ENCODE assay signal across 9 mouse cellular contexts in the genomic region with DNA sequence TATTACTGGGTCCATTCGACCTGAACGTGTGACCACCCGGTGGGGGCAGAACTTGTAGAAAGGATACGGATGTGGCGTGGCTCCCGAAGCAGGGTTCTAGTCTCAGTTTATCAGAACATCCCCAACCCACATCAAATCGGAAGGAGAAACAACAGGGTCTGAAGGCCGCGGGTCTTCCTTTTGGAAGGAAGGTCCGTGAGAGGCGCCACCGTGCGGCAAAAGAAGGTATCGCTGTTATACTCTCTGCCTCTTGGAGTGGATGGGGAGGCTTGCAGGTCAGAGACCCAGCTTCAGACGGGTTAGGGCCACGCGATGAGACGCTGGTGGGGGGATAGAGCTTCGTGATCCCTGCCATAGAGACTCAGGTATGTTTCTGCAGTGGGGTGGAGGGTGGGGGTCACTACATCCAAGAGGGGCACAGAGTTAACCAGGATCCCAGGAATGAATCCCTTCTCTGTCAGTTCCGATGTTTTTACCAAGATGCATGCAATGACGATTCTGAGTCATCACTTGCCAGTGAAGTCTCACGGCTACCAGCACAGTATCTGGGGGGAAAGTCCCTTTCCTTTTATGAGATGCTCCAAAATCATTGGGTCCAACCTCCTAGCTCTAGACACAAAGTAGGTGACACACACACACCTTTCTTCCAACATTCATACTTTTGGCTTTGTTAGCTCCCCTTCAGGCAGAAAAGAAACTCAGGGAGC. TPM values are rescaled to one million over a fixed set of nuclear protein-coding genes. Genes with fewer than 3 reads are reported as not detected.
A peak's percentile ranks its signal among the peaks of the same experiment; 100 is the strongest.
DNase-seq lines count a peak whose midpoint lies in the region; ATAC-seq and TF ChIP-seq lines count a peak whose summit lies in the region.
"Had no signal": no experiment of that assay in that cellular context is flagged by ENCODE, and none has a peak within 500 bp of the region (broad histone marks: within the 10 kb centered on the region; RNA-seq: fewer than 3 reads in every experiment).

No protein-coding gene starts in this region.

- H3K4me3 ChIP-seq in heart, adult 2 months = no peak overlapping the region
- no peak overlapping the region for H3K4me3 ChIP-seq in heart, embryonic 11.5 days (ENCODE audit: low read depth, low read length)
- H3K4me3 ChIP-seq in cortical plate, adult 2 months (ENCODE audit: insufficient read depth, low read length) = no peak overlapping the region
- no peak overlapping the region for H3K4me3 ChIP-seq in stomach, postnatal 0 days (ENCODE audit: low read depth, low read length)
- H3K4me3 ChIP-seq: neural tube, embryonic 12.5 days had no signal

- no peaks in the 10 kb centered on the region for H3K36me3 ChIP-seq in heart, adult 2 months (ENCODE audit: control insufficient read depth, insufficient read depth, low read length)
- no peaks in the 10 kb centered on the region for H3K36me3 ChIP-seq in heart, embryonic 11.5 days (ENCODE audit: control insufficient read depth, insufficient read depth, low read length)
- H3K36me3 ChIP-seq in stomach, postnatal 0 days (ENCODE audit: control insufficient read depth, insufficient read depth, low read length) = no peaks in the 10 kb centered on the region
- H3K36me3 ChIP-seq: neural tube, embryonic 12.5 days had no signal

- H3K79me2 ChIP-seq in heart, adult 2 months (replicated peaks; ENCODE audit: control insufficient read depth, insufficient read depth, low read length) = no peaks in the 10 kb centered on the region

- no peak overlapping the region for H3K9ac ChIP-seq in heart, adult 2 months (ENCODE audit: low read depth, low read length)
- H3K9ac ChIP-seq in heart, embryonic 11.5 days (ENCODE audit: low read depth, low read length) = no peak overlapping the region
- no peak overlapping the region for H3K9ac ChIP-seq in stomach, postnatal 0 days (ENCODE audit: low read length)
- H3K9ac ChIP-seq: neural tube, embryonic 12.5 days had no signal

- peak; percentile 44 to 77 for DNase-seq in heart, adult 2 months
- peak; percentile 87 for DNase-seq in R1 (ENCODE audit: low read depth, low spot score)
- peak; percentile 67 to 85 for DNase-seq in heart, postnatal 14 days
- DNase-seq in left cerebral cortex, postnatal 10 days (ENCODE audit: extremely low spot score in 1 of 2, low spot score in 2 of 2) = peak; percentile 43 to 80
- DNase-seq in mesoderm, embryonic 11.5 days (ENCODE audit: low read depth, low spot score) = peak; percentile 75
- peak; percentile 70 for DNase-seq in stomach, postnatal 0 days (ENCODE audit: low spot score)

- 27% methylated on average over 22 of the region's 22 CpGs for WGBS in heart, adult 2 months
- WGBS in heart, embryonic 11.5 days (ENCODE audit: insufficient replicate concordance) = 23% methylated on average over 22 of the region's 22 CpGs
- WGBS in stomach, postnatal 0 days = 25% methylated on average over 22 of the region's 22 CpGs

- ATAC-seq in heart, embryonic 11.5 days (replicated peaks; ENCODE audit: insufficient number of reproducible peaks, low FRiP score, low TSS enrichment) = no peak
- ATAC-seq in stomach, postnatal 0 days (ENCODE audit: low FRiP score, low TSS enrichment) = no peak

- no peak for TF ChIP-seq EP300 in heart, adult 2 months (IDR thresholded peaks at IDR 0.05; ENCODE audit: insufficient read depth, low read depth, low read length)
- TF ChIP-seq EP300 in stomach, postnatal 0 days (optimal IDR thresholded peaks at IDR 0.05) = no peak

- peak; percentile 80 for TF ChIP-seq CTCF in heart, adult 2 months (IDR thresholded peaks at IDR 0.05)
- TF ChIP-seq CTCF in cortical plate, adult 2 months (IDR thresholded peaks at IDR 0.05; ENCODE audit: extremely low read depth, insufficient read depth, low read length) = peak; percentile 58
- TF ChIP-seq CTCF in stomach, postnatal 0 days (IDR thresholded peaks at IDR 0.05; ENCODE audit: low read depth) = peak; percentile 85

- H3K27ac ChIP-seq in heart, adult 2 months = no peak overlapping the region
- H3K27ac ChIP-seq in heart, embryonic 11.5 days (ENCODE audit: low read depth, low read length) = no peak overlapping the region
- no peak overlapping the region for H3K27ac ChIP-seq in cortical plate, adult 2 months (ENCODE audit: insufficient read depth, low read length)
- H3K27ac ChIP-seq in stomach, postnatal 0 days (replicated peaks) = no peak overlapping the region

- no peaks in the 10 kb centered on the region; the same call in 1 of the 2 replicates for H3K4me1 ChIP-seq in heart, adult 2 months (ENCODE audit: control insufficient read depth, insufficient read depth, low read length)
- H3K4me1 ChIP-seq in heart, embryonic 11.5 days (ENCODE audit: control insufficient read depth, insufficient read depth, low read length) = peaks cover 1% of the 10 kb centered on the region; the same call in 1 of the 2 replicates
- H3K4me1 ChIP-seq in cortical plate, adult 2 months (ENCODE audit: control insufficient read depth, insufficient read depth, low read length) = no peaks in the 10 kb centered on the region
- no peaks in the 10 kb centered on the region for H3K4me1 ChIP-seq in stomach, postnatal 0 days (replicated peaks; ENCODE audit: control insufficient read depth, insufficient read depth)

- no peaks in the 10 kb centered on the region for H3K27me3 ChIP-seq in heart, adult 2 months (ENCODE audit: control insufficient read depth, insufficient read depth, low read length)
- 0 out of 2 replicates have a peak, but pooled peaks cover 4% of the 10 kb centered on the region for H3K27me3 ChIP-seq in heart, embryonic 11.5 days (ENCODE audit: control insufficient read depth, insufficient read depth, low read length)
- H3K27me3 ChIP-seq in stomach, postnatal 0 days (ENCODE audit: control insufficient read depth, insufficient read depth, low read length) = no peaks in the 10 kb centered on the region
- H3K27me3 ChIP-seq: neural tube, embryonic 12.5 days had no signal

- TF ChIP-seq POLR2A in heart, adult 2 months (IDR thresholded peaks at IDR 0.05; ENCODE audit: insufficient read depth, low read depth, low read length) = no peak
- TF ChIP-seq POLR2A in cortical plate, adult 2 months (IDR thresholded peaks at IDR 0.05; ENCODE audit: extremely low read depth, insufficient read depth, low read length) = no peak

- H3K4me2 ChIP-seq in heart, embryonic 11.5 days = no peak overlapping the region
- no peak overlapping the region for H3K4me2 ChIP-seq in stomach, postnatal 0 days (replicated peaks; ENCODE audit: low read depth)

- intact Hi-C loops in heart, adult 2 months (cut with DNase I) = no loop called here
- intact Hi-C loops in heart, postnatal 14 days (cut with DNase I) = no loop called here
- intact Hi-C loops in left cerebral cortex, postnatal 10 days (cut with DNase I) = loop anchor here (10.0 kb wide), 2 partner anchors 275 to 355 kb away; a partner anchor contains a TSS

- H3K9me3 ChIP-seq in heart, embryonic 11.5 days (replicated peaks; ENCODE audit: control insufficient read depth, low read length) = no peaks in the 10 kb centered on the region
- H3K9me3 ChIP-seq in stomach, postnatal 0 days (ENCODE audit: control insufficient read depth, low read length) = no peaks in the 10 kb centered on the region
- H3K9me3 ChIP-seq: neural tube, embryonic 12.5 days had no signal

RNA-seq across cellular contexts. Expression of a gene that starts 17.2 kb away (rescaled TPM):
- total RNA-seq in heart, adult 2 months (2021) = 10 to 100 TPM; 29.5 to 45.1 TPM
- 13.3 and 16.3 TPM in 2 replicates for polyA plus RNA-seq in heart, adult 2 months (2012; rRNA removed)
- 31.2 and 33.4 TPM in 2 replicates for polyA plus RNA-seq in heart, embryonic 11.5 days (2014; fragmentation: Nextera tagmentation; extraction: Ambion mirVana)
- 40.2 and 40.3 TPM in 2 replicates for polyA plus RNA-seq in cortical plate, adult 2 months (2012; rRNA removed)
- total RNA-seq in heart, postnatal 14 days (2021) = 10 to 100 TPM; 33.2 to 40.1 TPM
- total RNA-seq in left cerebral cortex, postnatal 10 days (2021) = 10 to 100 TPM; 31.8 to 36.9 TPM
- 33.3 and 34.3 TPM in 2 replicates for polyA plus RNA-seq in stomach, postnatal 0 days (2015; fragmentation: Nextera tagmentation; extraction: Ambion mirVana)

RNA-seq across cellular contexts. Expression of a gene that starts 34.3 kb away (rescaled TPM):
- total RNA-seq in heart, adult 2 months (2021) = under 1 TPM; 0.43 to 0.47 TPM
- 0.73 and 1.7 TPM in 2 replicates for polyA plus RNA-seq in heart, adult 2 months (2012; rRNA removed)
- polyA plus RNA-seq in heart, embryonic 11.5 days (2014; fragmentation: Nextera tagmentation; extraction: Ambion mirVana) = 0.40 and 0.63 TPM in 2 replicates
- polyA plus RNA-seq in cortical plate, adult 2 months (2012; rRNA removed) = 0.11 and 0.15 TPM in 2 replicates
- total RNA-seq in heart, postnatal 14 days (2021) = under 1 TPM; 0.43 to 0.49 TPM
- under 1 TPM in 1 of 2 experiments, not detected in 1; 0.47 TPM for total RNA-seq in left cerebral cortex, postnatal 10 days (2021)
- 0.15 and 0.18 TPM in 2 replicates for polyA plus RNA-seq in stomach, postnatal 0 days (2015; fragmentation: Nextera tagmentation; extraction: Ambion mirVana)

RNA-seq across cellular contexts. Expression of a gene that starts 55.3 kb away (rescaled TPM):
- 10 to 100 TPM; 32.5 to 32.8 TPM for total RNA-seq in heart, adult 2 months (2021)
- polyA plus RNA-seq in heart, adult 2 months (2012; rRNA removed) = 16.2 and 31.7 TPM in 2 replicates
- 66.8 and 67.5 TPM in 2 replicates for polyA plus RNA-seq in heart, embryonic 11.5 days (2014; fragmentation: Nextera tagmentation; extraction: Ambion mirVana)
- polyA plus RNA-seq in cortical plate, adult 2 months (2012; rRNA removed) = 92.3 and 96.3 TPM in 2 replicates
- total RNA-seq in heart, postnatal 14 days (2021) = 10 to 100 TPM; 35.8 to 38.3 TPM
- total RNA-seq in left cerebral cortex, postnatal 10 days (2021) = 100 to 1,000 TPM; 117 to 123 TPM
- 56.4 and 56.7 TPM in 2 replicates for polyA plus RNA-seq in stomach, postnatal 0 days (2015; fragmentation: Nextera tagmentation; extraction: Ambion mirVana)
